Mouse (Mus musculus) thymus, postnatal 10 days (tissue): ENCODE data around the gene Flcn.

Source experiments
- DNase-seq, 2 experiments: peaks; one replicate each; pipeline ENCODE4 v3.0.0; 2021; ENCODE audit warnings: low spot score in 2 of 2

Gene Flcn

DNA sequence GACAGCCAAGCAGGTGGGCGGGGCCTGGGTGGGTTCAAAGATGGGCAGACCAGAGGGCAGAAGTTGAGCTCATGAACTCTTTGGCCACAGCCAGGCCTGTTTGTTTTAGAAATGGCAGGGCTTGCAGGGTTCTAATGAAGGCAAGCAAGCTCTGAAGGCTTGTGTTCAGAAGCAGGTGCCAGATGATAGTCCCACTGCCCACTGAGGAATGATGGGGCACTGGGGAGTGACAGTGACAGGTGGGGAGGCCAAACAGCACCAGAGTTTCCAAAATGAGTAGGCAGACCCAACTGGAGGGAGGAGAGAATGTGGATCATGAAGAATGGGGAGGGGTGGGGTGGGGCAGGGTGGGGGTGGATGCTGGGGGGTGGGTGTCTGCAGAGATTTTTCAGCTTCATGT, 4.6 kb downstream of the Flcn start:
- DNase-seq = no peak

DNA sequence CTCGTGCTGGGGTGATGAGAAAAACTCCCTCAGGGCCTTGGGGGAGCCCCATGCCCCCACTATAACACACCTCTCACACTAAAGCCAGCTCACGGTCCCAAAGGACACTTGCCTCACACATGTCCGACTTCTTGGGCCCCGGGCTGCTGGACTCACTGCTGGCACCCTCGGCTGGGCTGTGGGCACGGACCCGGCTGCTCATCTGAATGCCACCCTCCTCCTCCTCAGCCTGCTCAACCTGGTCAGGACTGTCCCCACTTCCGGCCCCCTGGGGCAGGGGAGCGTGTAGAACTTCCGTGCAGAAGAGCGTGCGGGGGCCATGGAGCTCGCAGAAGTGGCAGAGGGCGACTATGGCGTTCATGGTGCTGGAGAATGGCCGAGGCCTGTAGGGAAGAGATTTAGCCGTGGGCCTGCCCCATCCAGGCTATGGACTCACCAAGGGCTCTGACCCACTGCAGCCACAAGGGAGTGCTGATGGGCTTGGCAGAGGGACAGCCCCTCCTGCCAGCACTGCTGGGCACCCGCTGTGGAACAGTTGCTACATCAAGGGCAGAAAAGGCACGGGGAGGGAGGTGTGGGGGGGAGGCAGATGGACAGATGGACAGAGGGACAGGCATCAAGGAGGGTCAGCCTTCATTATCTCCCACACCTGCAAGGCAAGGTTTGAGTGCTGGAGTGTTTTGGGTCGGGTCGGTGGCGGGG, 5.3 kb downstream of the Flcn start:
- no peak for DNase-seq

DNA sequence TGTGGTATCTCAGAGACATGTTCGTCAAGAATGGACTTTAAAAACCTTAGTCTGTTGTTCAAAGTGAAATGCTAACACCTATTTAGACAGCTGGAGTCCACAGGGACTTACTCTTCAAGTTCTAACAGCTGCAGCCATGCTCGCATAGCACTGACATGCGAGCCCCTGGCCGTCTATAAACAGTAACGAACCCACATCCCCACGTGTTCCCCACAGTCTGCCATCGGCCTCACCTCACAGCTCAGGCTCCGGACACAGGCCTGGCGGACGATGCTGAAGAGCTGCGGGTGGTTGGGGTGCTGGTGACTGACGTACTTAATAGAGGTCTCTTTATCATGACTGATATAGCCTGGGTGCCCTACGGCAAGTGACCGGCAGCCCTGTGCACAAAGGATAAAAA, 6.3 kb downstream of the Flcn start:
- no peak for DNase-seq

DNA sequence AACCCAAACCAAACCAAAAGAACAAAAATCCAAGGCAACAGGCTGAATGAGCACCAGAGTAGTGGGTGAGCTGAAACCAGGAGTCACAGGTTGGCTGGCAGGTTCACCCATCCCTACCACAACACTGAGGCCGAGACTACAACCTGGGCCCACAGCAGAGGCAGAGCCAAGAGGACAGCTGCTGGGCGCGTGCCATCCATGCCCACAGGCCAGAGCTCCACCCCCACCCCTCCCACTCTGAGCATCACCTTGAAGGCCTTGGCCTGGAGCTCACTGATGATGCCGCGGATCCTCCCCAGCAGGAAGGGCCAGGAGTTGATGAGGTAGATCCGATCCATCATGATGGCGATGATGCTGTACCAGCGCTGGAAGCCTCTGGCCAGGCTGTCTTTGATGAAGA, 7.9 kb downstream of the Flcn start:
- no peak for DNase-seq

DNA sequence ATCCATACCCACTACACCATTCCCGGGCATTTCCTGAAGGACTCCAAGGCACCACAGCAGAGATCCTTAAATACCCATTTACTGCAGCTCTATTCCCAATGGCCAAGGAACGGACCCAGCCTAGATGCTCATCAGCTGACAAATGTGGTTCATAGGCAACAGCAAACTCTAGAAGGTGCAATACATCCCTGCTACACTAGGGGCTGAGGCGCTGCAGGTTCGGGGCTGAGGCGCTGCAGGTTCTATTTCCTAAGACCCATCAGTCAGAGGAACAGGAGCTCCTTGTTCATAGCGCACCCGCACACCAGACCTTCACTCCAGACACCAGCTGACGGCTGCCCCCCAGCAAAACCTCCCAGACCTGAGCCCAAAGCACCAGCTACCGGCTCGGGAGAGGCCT, 9.4 kb downstream of the Flcn start:
- no peak for DNase-seq

DNA sequence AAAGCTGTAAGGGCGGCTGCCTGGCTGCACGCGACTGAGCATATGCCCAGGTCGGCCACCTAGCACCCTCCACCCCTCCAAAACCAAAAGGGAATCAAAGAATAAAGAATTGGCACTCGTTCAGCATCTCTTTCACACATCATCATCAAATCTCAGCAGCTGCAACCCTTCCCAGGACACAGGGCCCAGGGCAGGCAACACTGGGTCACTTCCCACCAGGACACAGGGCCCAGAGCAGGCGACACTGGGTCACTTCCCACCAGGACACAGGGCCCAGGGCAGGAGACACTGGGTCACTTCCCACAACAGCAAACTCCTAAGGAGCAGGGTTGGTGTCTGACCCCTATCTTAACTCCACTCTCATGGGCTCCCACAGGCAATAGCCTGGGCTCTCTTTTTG, 16.4 kb downstream of the Flcn start:
- DNase-seq = no peak

DNA sequence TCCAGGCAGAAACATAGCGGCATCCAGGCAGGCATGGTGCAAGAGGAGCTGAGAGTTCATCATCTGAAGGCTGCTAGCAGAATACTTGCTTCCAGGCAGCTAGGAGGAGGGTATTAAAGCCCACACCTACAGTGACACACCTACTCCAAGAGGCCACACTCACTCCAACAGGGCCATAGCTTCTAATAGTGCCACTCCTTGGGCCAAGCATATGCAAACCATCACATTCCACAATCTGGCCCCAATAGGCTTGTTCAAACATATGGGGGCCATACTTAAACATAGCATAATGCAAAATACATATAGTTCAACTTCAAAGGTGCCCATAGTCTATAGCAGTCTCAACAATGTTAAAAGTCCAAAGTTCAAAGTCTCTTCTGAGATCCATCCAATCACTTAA, 20.5 kb downstream of the Flcn start:
- DNase-seq = no peak

DNA sequence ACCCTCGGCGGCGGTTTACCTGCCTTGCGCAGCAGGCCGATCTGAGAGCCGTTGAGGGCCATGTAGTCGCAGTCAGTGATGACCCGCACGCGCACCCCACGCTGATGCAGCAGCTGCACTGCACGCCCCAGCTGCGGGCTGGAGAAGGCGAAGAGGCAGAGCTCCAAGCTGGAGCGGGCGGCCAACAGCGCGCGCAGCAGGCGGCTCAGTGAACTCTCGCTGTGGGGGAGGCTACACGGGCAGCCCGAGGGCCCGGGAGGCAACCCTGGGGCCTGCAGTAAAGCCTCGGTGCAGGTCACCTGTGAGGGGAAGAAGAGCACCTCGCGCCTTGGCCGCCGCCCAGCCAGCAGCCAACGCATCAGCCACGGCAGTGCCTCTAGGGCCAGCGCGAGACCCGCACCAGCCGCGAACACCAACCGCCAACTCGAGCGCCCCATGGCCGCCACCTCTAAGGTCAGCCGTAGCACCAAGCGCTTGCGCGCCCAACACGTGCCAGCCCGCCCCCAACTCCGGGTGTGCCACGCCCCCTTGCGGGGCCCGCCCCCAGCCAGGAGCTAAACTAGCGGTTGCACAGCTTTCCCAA, 22.5 kb downstream of the Flcn start, which contains the start of gene Pld6:
Gene Pld6, minus strand, starts transcription at position 447 of the 583 bp plus-strand sequence.
- peak; percentile 31 to 55 for DNase-seq

DNA sequence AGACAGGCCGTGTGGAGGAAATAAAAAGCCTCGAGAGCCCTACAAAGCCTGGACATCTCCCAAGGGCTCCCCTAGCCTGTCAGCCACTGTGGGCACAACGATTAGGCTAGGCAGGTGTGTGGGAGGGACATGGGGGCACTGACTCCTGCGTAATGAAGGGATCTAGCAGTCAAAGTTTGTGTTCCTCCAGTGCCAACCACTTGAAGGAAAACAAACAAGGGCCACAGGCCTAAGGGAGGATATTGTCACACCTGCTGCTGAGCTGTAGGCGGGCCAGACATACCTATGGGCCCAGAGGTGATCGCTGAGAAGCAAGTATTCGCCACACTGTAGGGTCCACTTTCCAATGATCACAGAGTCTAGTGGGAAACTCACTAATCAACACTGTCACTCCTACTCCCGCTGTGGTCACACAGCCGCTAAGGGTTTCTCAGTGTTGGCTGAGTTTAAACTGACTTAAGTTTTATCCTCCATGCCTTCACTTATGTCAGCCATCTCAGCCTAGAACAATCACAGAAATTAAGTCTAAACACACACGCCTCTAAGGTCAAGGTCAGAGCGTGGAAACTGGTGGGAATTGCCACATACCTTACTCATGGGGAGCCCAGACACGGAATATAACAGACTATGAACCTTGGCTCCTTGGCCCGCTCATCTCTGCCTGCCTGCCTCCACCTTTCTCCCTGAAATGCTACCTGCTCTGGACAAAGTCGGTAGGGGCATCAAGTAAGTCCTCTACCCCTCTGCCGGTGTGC, 23.2 kb downstream of the Flcn start:
- DNase-seq = no peak

DNA sequence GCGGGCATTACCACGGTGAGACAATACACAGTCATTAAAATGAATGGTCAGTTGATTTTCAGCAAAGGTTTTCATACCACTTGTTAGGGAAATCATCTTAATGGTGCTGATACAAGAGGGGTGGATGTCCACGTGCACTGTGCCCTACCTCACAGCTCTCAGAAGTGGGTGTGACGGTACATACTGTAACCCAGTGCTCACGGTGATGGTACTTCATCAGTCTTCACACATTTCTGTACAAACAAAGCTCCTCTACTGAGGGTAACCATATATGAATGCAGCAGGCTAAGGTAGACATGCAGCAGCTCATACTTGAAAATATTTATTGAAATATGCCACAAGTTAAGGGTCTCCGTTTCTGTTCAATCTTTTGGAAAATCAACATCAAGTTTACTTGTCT, 26.2 kb downstream of the Flcn start:
- no peak for DNase-seq

DNA sequence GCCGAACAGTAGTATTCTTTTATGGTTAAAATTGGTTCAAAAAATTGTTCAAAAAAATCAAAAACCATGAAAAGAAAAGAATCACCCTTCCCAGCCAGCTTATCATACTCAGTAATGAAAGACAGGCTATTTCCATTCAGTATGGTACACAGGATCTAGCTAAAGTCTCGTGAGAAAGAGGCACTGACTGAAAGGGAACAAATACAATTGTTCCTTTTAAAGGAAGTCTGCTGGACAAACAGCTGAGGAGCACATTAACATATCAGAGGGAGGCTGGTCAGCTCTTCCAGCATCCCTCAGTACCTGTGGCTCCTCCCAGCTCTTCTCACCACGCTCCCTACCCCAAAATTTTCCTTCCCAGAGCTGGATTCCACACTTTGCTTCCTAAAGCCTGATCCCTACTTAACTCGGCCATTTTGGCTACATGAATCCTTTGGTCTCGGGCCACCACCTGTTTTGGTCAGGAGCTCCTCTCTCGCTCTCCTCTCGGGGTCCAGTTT, 27.7 kb downstream of the Flcn start:
- no peak for DNase-seq

DNA sequence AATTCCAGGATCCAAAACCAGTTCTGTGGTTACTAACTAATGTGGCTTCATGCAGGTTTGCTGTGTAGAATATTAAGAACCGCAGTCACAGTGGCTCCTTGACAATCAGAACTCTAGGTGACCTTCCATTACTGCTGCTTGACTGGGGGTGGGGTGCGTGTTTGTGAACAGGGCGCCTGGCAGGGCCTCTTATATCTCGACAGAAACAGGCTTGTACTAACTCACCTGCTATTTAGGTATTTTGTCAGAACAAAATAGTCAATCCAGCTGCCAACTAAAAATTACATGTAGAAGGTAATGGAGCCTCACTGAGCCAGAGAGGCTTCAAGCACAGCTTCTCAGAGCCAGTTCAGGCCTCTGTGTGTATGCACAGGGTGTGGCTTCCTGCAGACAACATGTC, 29.6 kb downstream of the Flcn start:
- no peak for DNase-seq

DNA sequence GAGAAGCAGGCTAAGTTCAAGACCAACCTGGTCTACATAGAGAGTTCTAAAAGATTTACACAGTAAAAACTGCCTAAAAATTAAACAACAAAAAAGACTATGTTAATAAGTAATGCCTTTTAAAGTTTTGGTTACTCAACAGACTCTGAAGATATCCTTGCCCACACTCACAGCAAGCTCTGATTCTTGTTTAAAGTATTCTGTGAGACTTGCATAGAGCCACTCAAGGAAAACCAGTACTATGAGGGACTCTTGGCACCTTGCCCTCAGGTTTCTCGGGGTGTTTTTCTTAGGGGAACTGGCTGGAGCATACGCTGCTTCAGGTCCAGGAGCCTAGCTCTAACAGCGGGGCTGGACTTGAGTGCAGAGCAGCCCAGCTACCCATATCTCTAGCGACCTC, 30.4 kb downstream of the Flcn start:
- DNase-seq = no peak

DNA sequence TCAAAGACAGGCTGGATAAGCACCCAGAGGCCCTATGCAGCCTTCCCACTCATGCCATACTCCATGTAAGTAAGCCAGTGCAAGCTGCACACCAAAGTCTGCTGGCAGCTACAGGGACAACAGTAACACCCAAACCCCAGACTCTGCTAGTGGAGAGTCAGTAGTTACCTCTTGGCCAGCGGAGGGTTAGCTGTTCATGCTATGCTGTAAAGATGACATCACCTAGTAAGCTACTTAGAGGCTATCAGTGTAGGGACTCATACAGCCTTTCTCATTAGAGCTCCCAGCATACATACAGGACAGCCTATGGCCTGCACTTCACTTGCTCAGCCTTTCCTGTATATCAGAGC, 31.0 kb downstream of the Flcn start:
- DNase-seq = no peak

DNA sequence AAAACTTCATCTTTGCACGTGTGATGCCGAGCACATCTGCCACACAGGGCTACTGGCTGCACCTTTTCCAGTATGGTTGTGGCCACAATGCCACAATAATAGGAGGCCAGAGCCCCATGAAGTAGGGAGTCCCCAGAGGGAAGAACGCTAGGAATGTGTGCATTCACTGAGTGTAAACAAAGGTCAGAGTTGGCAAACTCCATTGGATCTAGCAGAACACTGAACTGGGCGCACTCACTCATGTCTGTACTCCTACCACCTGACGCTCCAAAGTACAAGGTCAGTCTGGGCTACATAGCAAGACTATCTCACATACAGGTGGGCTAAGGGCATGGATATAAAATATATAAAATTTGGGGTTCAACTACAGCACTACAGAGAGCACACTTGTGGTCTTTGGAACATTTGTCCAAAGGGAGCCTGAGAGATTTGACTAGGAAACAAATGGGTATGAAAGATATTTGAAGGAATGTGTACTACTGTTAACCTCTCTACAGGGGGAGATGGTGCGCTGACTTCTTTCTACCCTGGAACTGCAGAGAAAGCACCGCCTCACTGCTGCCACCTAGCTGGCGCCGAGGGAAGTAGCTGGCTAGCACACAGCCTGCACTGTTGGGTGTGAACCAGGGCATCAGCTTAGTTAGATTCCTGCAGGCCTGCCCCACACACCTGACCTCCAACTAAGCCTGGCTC, 31.5 kb downstream of the Flcn start:
- DNase-seq = peak; percentile 58 to 89

DNA sequence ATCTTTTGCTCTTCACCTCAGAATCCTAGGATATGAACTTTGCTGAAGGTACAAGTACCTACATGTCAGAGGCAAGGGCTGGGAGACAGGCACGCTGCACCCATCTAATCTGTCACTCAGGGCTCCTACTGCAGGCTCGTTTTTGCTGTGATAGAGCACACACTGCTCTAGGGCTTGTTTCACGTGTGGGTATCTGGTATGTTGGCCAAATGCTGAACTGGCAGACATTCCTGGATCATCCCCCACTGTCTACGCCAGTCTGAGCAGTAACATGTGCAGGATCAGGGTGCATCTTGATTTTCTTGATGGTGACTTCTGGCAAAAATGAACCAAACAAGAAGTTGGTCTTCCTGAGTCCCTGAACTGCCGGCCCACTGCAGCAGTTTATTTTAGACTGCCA, 32.6 kb downstream of the Flcn start:
- DNase-seq = no peak

DNA sequence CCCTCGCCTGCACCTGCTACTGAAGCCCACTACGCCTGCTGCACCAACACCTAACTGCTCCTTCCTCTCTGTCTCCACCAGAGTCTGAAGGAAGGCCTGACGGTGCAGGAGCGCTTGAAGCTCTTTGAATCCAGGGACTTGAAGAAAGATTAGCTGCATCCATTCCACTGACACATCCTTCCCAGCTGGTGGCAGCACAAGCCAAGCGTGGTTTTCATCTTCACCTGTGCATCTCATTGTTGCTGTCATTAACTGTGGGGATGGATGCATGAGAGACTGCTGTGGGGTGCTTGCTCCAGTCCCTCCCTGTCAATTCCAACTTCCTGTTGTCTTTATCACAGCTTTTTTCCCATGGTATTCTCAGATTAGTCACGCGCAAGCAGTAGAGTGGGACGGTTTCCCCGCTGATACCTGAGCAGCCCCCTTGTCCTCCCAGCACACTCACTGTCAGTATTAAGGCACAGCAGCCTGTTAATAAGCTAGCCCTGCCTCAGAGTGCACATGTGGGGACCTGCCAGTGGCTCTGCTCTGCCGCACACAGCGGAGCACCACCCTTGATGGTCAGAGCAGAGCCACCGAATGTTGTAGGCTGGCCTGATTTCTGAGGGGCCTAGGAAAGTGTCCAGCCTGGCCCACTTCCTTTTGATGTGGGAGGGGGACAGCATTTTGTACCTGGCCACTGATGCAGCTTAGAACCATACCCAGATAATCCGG, 34.2 kb downstream of the Flcn start:
- no peak for DNase-seq

DNA sequence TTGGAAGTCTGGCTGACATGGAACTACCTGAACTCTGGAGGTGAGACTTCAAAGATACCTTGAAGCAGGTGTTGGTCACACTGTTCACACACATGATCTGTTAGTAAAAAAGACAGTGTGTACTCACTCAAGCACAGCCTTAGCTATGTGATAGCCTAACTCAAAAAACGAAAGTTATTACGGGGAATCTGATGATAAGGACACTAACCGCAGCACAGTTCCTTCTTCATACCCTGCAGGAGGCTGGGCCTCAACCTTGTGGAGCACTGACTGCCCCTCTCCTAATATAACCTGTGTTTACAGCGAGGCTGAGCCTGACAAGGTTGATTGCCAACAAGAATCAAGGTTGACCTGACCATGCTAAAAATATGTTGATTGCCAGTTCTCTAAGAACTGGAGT, 35.3 kb downstream of the Flcn start:
- DNase-seq = no peak

DNA sequence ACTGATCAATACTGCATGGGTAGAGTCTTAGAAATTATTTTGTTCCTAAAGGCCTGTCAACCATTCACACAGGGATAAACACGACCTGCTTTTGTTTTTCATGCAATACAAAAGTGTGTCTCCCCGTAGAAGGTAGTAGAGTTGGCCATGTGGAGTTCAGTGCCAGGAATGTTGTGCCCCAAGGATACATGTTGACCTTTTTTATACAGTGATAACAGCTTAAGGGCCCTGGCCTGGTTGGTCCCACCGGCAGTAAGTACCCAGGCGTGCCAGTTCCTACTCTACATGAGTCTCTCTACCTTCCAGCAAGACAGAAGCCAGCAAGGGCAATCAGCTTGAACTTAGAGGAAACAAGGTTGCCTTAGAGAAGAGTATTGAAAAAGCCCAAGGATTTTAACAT, 36.9 kb downstream of the Flcn start:
- DNase-seq = no peak

DNA sequence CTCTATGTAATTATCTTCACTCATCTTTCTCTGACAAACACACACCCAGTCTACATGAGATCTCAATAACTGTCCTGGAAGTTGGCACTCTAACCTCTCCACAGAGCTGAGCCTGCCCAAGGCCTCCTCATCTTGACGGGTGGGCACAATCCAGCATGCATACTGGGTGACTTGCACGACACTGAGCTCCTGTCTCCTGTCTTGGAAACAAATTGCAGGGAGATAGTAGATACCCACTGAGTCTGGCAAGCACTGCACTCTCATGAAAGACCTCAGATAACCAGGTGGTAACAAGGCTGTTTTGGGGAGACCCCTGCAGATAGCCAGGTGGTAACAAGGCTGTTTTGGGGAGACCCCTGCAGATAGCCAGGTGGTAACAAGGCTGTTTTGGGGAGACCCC, 37.5 kb downstream of the Flcn start:
- no peak for DNase-seq

DNA sequence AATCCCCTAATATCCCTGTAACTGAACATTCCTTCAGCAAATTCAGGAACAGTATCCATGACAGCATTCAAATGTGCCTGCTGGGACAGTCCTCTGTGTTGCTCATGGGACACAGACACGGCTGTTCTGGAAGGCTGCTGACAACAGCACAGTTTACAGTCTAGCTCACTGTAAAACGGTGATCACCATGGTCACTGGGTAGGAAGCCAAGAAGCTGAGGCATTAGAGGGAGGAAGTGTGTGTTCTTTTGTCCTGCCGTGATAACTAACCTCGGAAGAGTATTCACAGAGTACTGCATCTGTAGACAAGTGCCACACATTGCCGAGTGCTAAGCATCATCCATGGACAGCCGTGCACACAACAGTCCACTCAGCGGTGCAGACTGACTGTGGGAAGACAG, 39.1 kb downstream of the Flcn start:
- DNase-seq = no peak

DNA sequence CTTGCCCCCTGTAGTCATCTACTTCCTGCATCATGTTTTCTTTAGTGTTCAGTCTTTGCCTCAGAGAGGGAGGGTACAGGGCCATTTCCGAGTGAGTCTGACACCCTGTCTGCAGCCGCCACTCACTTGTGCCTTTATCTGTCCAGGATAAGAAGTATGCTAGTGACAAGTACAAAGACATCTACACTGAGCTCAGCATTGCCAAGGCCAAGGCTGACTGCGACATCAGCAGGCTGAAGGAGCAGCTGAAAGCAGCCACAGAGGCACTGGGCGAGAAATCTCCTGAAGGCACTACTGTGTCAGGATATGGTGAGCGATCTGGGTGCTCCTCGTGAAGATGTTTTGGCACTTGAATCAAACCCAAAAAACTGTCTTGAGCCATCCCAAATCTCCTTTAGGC, 40.1 kb downstream of the Flcn start:
- DNase-seq = no peak
